Mouse (Mus musculus) lung, embryonic 15.5 days (tissue): ENCODE results near the gene Syne2. TPM values are rescaled to one million over a fixed set of nuclear protein-coding genes. Genes with fewer than 3 reads are reported as not detected.

ENCODE experiments used
- ATAC-seq: fragments of 200-750 bp; cut with Nextera tagmentation; 2 replicates; pipeline ENCODE4 v1.8.0; 2017; ENCODE audit warnings: moderate number of reproducible peaks, borderline replicate concordance; ENCODE audit not compliant: low FRiP score, low TSS enrichment; ENCODE audit errors: extremely low read depth
- H3K27ac ChIP-seq: fragments of 300-500 bp; sonication (generic); 2 replicates; pipeline ENCODE4 v1.5.1; 2015; ENCODE audit warnings: moderate library complexity, mild to moderate bottlenecking, inconsistent platforms
- H3K27me3 ChIP-seq: fragments of 300-500 bp; sonication (generic); 2 replicates; pipeline ENCODE4 v1.6.1; 2015; ENCODE audit warnings: inconsistent platforms
- H3K36me3 ChIP-seq: fragments of 300-500 bp; sonication (generic); 2 replicates; pipeline ENCODE4 v1.6.1; 2015; ENCODE audit warnings: inconsistent platforms
- H3K4me1 ChIP-seq: fragments of 300-500 bp; sonication (generic); 2 replicates; pipeline ENCODE4 v1.6.1; 2015; ENCODE audit warnings: inconsistent platforms
- H3K4me2 ChIP-seq: fragments of 300-500 bp; sonication (generic); 2 replicates; pipeline ENCODE4 v1.6.1; 2015; ENCODE audit warnings: inconsistent platforms, mild to moderate bottlenecking, moderate library complexity
- H3K4me3 ChIP-seq: fragments of 300-500 bp; sonication (generic); 2 replicates; pipeline ENCODE4 v1.5.1; 2015; ENCODE audit warnings: mild to moderate bottlenecking, inconsistent platforms
- H3K9ac ChIP-seq: fragments of 300-500 bp; sonication (generic); 2 replicates; pipeline ENCODE4 v1.6.1; 2015; ENCODE audit warnings: inconsistent platforms
- H3K9me3 ChIP-seq: fragments of 300-500 bp; sonication (generic); 2 replicates; pipeline ENCODE4 v1.6.1; 2016; ENCODE audit warnings: inconsistent platforms
- WGBS: fragments of 180-500 bp; shearing (Covaris S2); methylation state at CpG from one replicate; pipeline ENCODE4 v1.1.7; 2015; 5-methylcytosine and 5-hydroxymethylcytosine counted together
- polyA plus RNA-seq: library from polyadenylated mRNA; unstranded; fragments of >200 nt; fragmentation: Nextera tagmentation; extraction: Ambion mirVana; gene quantifications from 2 replicates; pipeline ENCODE4 v1.2.1, GENCODE M21; 2015

Gene Syne2
- polyA plus RNA-seq, 1 experiment from 2014 or later: 67.2 TPM

DNA sequence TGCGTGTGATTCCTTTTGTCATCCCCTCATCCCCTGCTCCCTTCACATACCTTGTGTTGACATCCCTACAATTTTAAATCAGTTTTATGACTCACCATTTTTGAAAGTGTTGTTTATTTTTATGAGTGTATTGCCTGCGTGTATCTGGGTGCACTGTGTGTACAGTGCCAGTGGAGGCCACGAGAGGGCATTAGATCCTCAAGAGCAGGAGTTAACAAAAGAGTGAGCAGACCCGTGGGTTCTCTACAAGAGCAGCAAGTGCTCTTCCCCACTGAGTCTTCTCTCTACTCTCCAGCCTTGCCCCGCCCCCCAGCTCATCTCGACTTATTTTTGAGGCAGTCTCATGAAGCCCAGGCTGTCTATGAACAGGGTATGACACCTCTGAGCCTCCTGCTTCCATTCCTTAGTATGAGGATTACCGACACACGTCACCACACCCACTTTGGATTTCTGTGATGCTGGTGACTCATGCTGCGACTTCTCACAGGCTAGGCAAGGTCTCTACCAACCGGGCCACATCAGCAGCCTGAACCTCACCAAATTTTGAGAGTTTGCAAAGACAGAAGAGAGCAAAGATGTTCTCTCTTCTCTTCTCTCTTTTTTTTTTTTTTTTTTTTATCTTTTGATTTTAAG is 174.4 kb downstream of the Syne2 start:
- peaks cover 25% of the 10 kb centered on the region for H3K36me3 ChIP-seq
- H3K4me3 ChIP-seq: no peak overlapping the region
- H3K9ac ChIP-seq: no peak overlapping the region
- no peak overlapping the region for H3K4me2 ChIP-seq
- H3K9me3 ChIP-seq: no peaks in the 10 kb centered on the region
- peaks cover 13% of the 10 kb centered on the region for H3K4me1 ChIP-seq
- no peak overlapping the region for H3K27ac ChIP-seq
- no peaks in the 10 kb centered on the region for H3K27me3 ChIP-seq
- no peak for ATAC-seq
- 75% methylated on average over 10 of the region's 10 CpGs for WGBS

DNA sequence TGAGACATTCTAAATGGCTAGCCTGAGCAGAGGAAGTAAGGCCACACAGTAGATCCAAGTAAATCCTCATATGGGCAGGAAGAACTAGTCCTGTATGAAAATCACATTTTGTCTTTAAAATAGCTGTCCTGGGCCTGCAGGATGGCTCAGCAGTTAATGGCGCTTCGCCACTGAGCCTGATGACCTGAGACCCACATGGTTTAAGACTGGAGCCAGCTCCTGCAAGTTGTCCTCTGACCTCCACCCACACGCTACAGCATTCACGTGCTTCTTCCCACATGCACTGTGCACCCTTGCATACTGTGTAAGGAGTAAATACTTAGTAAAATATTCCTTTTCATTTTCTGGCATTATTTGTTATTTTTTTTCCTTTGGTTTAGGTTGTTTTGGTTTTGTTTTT is 175.0 kb downstream of the Syne2 start:
- ATAC-seq: no peak
- Histone ChIP-seq H3K36me3 (peaks cover 24% of the 10 kb centered on the region), H3K27me3 (no peaks in the 10 kb centered on the region), H3K4me1 (peaks cover 13% of the 10 kb centered on the region), H3K9me3 (no peaks in the 10 kb centered on the region), H3K4me3 (no peak overlapping the region), H3K9ac (no peak overlapping the region), H3K27ac (no peak overlapping the region), H3K4me2 (no peak overlapping the region)
- 87% methylated on average over 4 of the region's 4 CpGs for WGBS

- H3K27ac ChIP-seq: peak overlapping the region; percentile 72
- no peaks in the 10 kb centered on the region for H3K27me3 ChIP-seq
- no peak overlapping the region for H3K4me2 ChIP-seq
- 7% methylated on average over 2 of the region's 2 CpGs for WGBS
- peaks cover 18% of the 10 kb centered on the region for H3K36me3 ChIP-seq
- H3K4me3 ChIP-seq: no peak overlapping the region
- no peak overlapping the region for H3K9ac ChIP-seq
- peaks cover 13% of the 10 kb centered on the region for H3K4me1 ChIP-seq
- no peaks in the 10 kb centered on the region for H3K9me3 ChIP-seq
- ATAC-seq: peak; percentile 65; the same call in 1 of the 2 replicates
Measured at GRCm38 (mm10) chr12:75995086-75995485, 177.2 kb downstream of the Syne2 start.

GRCm38 (mm10) chr12:75997547-75997946 is 179.6 kb downstream of the Syne2 start:
- 89% methylated on average over 5 of the region's 5 CpGs for WGBS
- H3K27ac ChIP-seq: no peak overlapping the region
- H3K4me1 ChIP-seq: peaks cover 13% of the 10 kb centered on the region
- H3K4me3 ChIP-seq: no peak overlapping the region
- H3K4me2 ChIP-seq: no peak overlapping the region
- no peaks in the 10 kb centered on the region for H3K9me3 ChIP-seq
- ATAC-seq: no peak
- H3K27me3 ChIP-seq: no peaks in the 10 kb centered on the region
- H3K9ac ChIP-seq: no peak overlapping the region
- peaks cover 15% of the 10 kb centered on the region for H3K36me3 ChIP-seq

DNA sequence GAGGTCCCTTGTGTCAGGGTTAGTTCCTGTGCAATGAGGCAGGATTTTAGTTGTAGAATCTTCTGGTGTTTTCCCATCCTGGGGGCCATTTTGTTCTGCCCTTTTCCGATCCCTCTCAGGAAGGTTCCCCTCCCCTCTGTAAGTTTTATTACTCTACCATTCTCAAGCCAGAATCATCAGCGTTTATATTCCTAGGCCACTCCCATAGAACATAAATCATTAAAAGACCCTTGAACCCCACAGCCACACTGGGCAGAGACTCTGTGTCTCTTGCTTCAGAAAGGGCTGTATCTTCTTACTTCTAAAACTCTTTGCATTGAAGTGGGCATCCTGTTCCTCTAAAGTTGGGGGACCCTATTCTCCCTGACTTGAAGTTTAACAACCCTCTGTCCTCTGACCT is 180.5 kb downstream of the Syne2 start:
- Histone ChIP-seq H3K36me3 (peaks cover 13% of the 10 kb centered on the region), H3K4me1 (peaks cover 13% of the 10 kb centered on the region), H3K4me2 (no peak overlapping the region), H3K9ac (no peak overlapping the region), H3K27ac (no peak overlapping the region), H3K9me3 (no peaks in the 10 kb centered on the region), H3K4me3 (no peak overlapping the region), H3K27me3 (no peaks in the 10 kb centered on the region)
- no peak for ATAC-seq
- WGBS: 58% methylated on average over 2 of the region's 2 CpGs

- Histone ChIP-seq H3K9me3 (no peaks in the 10 kb centered on the region), H3K4me1 (peaks cover 8% of the 10 kb centered on the region), H3K36me3 (peaks cover 6% of the 10 kb centered on the region; the same call in 1 of the 2 replicates), H3K4me3 (no peak overlapping the region), H3K27ac (peak overlapping the region; percentile 69), H3K27me3 (no peaks in the 10 kb centered on the region), H3K4me2 (peak overlapping the region; percentile 10; the same call in 1 of the 2 replicates), H3K9ac (no peak overlapping the region)
- WGBS: 33% methylated on average over 9 of the region's 9 CpGs
- peak; percentile 76; the same call in 1 of the 2 replicates for ATAC-seq
Measured at GRCm38 (mm10) chr12:76004697-76005249, 186.8 kb downstream of the Syne2 start.

GRCm38 (mm10) chr12:76008991-76009390 is 191.1 kb downstream of the Syne2 start:
- no peaks in the 10 kb centered on the region for H3K27me3 ChIP-seq
- no peak overlapping the region for H3K27ac ChIP-seq
- H3K9ac ChIP-seq: no peak overlapping the region
- H3K4me1 ChIP-seq: peaks cover 8% of the 10 kb centered on the region
- no peak for ATAC-seq
- no peak overlapping the region for H3K4me3 ChIP-seq
- H3K36me3 ChIP-seq: no peaks in the 10 kb centered on the region
- 62% methylated on average over 6 of the region's 6 CpGs for WGBS
- H3K4me2 ChIP-seq: no peak overlapping the region
- H3K9me3 ChIP-seq: no peaks in the 10 kb centered on the region

GRCm38 (mm10) chr12:76012789-76013188 is 194.9 kb downstream of the Syne2 start:
- Histone ChIP-seq H3K9me3 (no peaks in the 10 kb centered on the region), H3K36me3 (no peaks in the 10 kb centered on the region), H3K9ac (no peak overlapping the region), H3K4me2 (no peak overlapping the region), H3K27ac (no peak overlapping the region), H3K4me3 (no peak overlapping the region), H3K4me1 (0 out of 2 replicates have a peak, but pooled peaks cover 5% of the 10 kb centered on the region), H3K27me3 (no peaks in the 10 kb centered on the region)
- ATAC-seq: no peak
- 83% methylated on average over 3 of the region's 4 CpGs for WGBS

GRCm38 (mm10) chr12:76013480-76013879 is 195.5 kb downstream of the Syne2 start:
- Histone ChIP-seq H3K27ac (no peak overlapping the region), H3K27me3 (no peaks in the 10 kb centered on the region), H3K4me2 (no peak overlapping the region), H3K4me1 (0 out of 2 replicates have a peak, but pooled peaks cover 5% of the 10 kb centered on the region), H3K36me3 (peaks cover 3% of the 10 kb centered on the region; the same call in 1 of the 2 replicates), H3K9ac (no peak overlapping the region), H3K4me3 (no peak overlapping the region), H3K9me3 (no peaks in the 10 kb centered on the region)
- 71% methylated on average over 4 of the region's 4 CpGs for WGBS
- no peak for ATAC-seq

GRCm38 (mm10) chr12:76015026-76015425 is 197.1 kb downstream of the Syne2 start:
- Histone ChIP-seq H3K4me3 (no peak overlapping the region), H3K27me3 (no peaks in the 10 kb centered on the region), H3K4me1 (0 out of 2 replicates have a peak, but pooled peaks cover 5% of the 10 kb centered on the region), H3K27ac (peak overlapping the region; percentile 84), H3K9ac (no peak overlapping the region), H3K36me3 (peaks cover 6% of the 10 kb centered on the region; the same call in 1 of the 2 replicates), H3K4me2 (peak overlapping the region; percentile 29; the same call in 1 of the 2 replicates), H3K9me3 (no peaks in the 10 kb centered on the region)
- 60% methylated on average over 15 of the region's 15 CpGs for WGBS
- no peak for ATAC-seq

GRCm38 (mm10) chr12:76015489-76015888 is 197.6 kb downstream of the Syne2 start:
- Histone ChIP-seq H3K4me3 (no peak overlapping the region), H3K27ac (peak overlapping the region; percentile 84), H3K27me3 (no peaks in the 10 kb centered on the region), H3K36me3 (peaks cover 9% of the 10 kb centered on the region; the same call in 1 of the 2 replicates), H3K9ac (no peak overlapping the region), H3K4me2 (peak overlapping the region; percentile 29; the same call in 1 of the 2 replicates), H3K4me1 (0 out of 2 replicates have a peak, but pooled peaks cover 5% of the 10 kb centered on the region), H3K9me3 (no peaks in the 10 kb centered on the region)
- WGBS: 45% methylated on average over 11 of the region's 11 CpGs
- ATAC-seq: peak; percentile 43; the same call in 1 of the 2 replicates
